Mouse (Mus musculus) lung, adult 2 months (tissue): ENCODE data around the gene Olfr1026. TPM values are rescaled to one million over a fixed set of nuclear protein-coding genes. Genes with fewer than 3 reads are reported as not detected.

ENCODE experiments used
- DNase-seq: peaks from one replicate; pipeline ENCODE4 v3.0.0; 2022
- H3K4me1 ChIP-seq: fragments of 200-500 bp; 2 replicates; pipeline ENCODE4 v1.6.1; 2011; ENCODE audit warnings: low read length; ENCODE audit not compliant: control insufficient read depth, insufficient read depth
- H3K4me3 ChIP-seq: fragments of 200-500 bp; replicated peaks from 2 replicates; pipeline ENCODE3; 2011; ENCODE audit warnings: low read depth, mild to moderate bottlenecking, control low read depth, low read length; ENCODE audit errors: extremely low read depth
- CTCF ChIP-seq: fragments of 200-500 bp; IDR thresholded peaks from 2 replicates; pipeline ENCODE4 v1.5.1; 2011; ENCODE audit warnings: mild to moderate bottlenecking, low read length, control low read depth; ENCODE audit not compliant: insufficient read depth
- POLR2A ChIP-seq: fragments of 200-500 bp; IDR thresholded peaks from 2 replicates; pipeline ENCODE4 v1.6.1; 2011; ENCODE audit warnings: low read depth, mild to moderate bottlenecking, control low read depth, low read length, borderline replicate concordance; ENCODE audit errors: extremely low read depth
- WGBS: fragments of 180-500 bp; shearing (Covaris S2); methylation state at CpG from one replicate; pipeline ENCODE4 v1.1.7; 2018; 5-methylcytosine and 5-hydroxymethylcytosine counted together
- polyA plus RNA-seq: library from polyadenylated mRNA; depleted of rRNA; stranded (reverse); fragments of >200 nt; gene quantifications from 2 replicates; pipeline ENCODE4 v1.2.3, GENCODE M21; 2012; rRNA removed

Olfr1026 gene
- polyA plus RNA-seq: not detected in 2 replicates

DNA sequence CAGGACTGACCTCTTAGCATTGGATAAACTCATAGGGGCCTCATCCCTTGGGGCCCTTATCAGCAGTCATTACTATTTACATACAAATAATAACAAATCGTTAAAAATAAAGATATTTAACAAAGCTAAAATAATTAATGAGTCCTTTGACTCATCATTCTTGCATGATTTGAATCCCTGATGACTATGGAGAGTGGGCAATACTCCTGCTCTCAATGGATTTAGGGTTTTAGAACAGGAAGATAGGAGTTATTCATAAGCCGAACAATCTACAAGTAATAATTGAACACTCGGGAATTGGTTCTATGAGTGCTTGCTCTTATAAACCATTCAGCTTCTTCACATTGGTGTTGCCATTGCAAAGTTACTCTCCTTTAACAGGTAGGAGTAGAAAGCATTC lies at the start of gene Olfr1026:
TSS of gene Olfr1026 (plus strand) at position 301 of the 400 bp plus-strand sequence.
- WGBS: 83% methylated on average over 3 of the region's 3 CpGs
- TF ChIP-seq POLR2A (no peak), CTCF (no peak)
- H3K4me1 ChIP-seq: no peaks in the 10 kb centered on the region
- no peak for DNase-seq
- H3K4me3 ChIP-seq: no peak within 1 kb of the TSS

GRCm38 (mm10) chr2:85885340-85885739 lies 36.0 kb upstream of the Olfr1026 start, which contains the start of gene Olfr1023:
Gene Olfr1023 (plus strand): TSS chr2:85885640.
- H3K4me3 ChIP-seq: no peak within 1 kb of the TSS
- WGBS: 58% methylated on average over 2 of the region's 2 CpGs
- H3K4me1 ChIP-seq: no peaks in the 10 kb centered on the region
- no peak for DNase-seq
- TF ChIP-seq POLR2A: no peak

GRCm38 (mm10) chr2:85904952-85905351 lies 16.4 kb upstream of the Olfr1026 start, which contains the start of gene Olfr1024:
Gene Olfr1024 (minus strand): TSS chr2:85905052.
- Histone ChIP-seq H3K4me3 (no peak within 1 kb of the TSS), H3K4me1 (no peaks in the 10 kb centered on the region)
- TF ChIP-seq POLR2A (no peak), CTCF (no peak)
- no peak for DNase-seq
- 81% methylated on average over 3 of the region's 3 CpGs for WGBS

DNA sequence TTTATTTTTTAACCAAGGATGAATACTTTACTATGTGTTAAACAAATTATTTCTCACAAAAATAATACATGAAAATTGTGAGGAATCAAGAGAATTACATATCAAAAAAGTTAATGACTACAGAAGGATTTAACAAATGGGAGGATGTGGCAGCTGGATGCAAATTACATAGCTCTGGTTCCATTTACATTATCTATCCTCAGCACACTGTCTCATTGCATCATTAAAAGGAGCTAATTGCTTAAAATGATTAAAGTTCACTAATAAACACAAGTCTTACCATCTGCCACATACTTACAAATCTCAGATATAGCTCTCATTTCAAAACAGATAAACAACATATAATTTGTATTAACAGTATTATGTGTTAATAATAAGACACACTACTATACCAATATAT lies 8.2 kb upstream of the Olfr1026 start:
- Histone ChIP-seq H3K4me3 (no peak overlapping the region), H3K4me1 (no peaks in the 10 kb centered on the region)
- DNase-seq: no peak
- TF ChIP-seq POLR2A (no peak), CTCF (no peak)

GRCm38 (mm10) chr2:85914893-85915292 lies 6.5 kb upstream of the Olfr1026 start, which contains the start of gene Olfr1025-ps1:
Gene Olfr1025-ps1 (plus strand): TSS chr2:85915193.
- DNase-seq: no peak
- WGBS: 40% methylated on average over 1 of the region's 1 CpGs
- no peak within 1 kb of the TSS for H3K4me3 ChIP-seq
- H3K4me1 ChIP-seq: no peaks in the 10 kb centered on the region
- TF ChIP-seq POLR2A (no peak), CTCF (no peak)

- Histone ChIP-seq H3K4me3 (no peak within 1 kb of the TSS), H3K4me1 (no peaks in the 10 kb centered on the region)
- TF ChIP-seq POLR2A (no peak), CTCF (no peak)
- DNase-seq: no peak
- WGBS: 62% methylated on average over 1 of the region's 1 CpGs
These were observed 28.8 kb downstream of the Olfr1026 start, which contains the start of gene Olfr1028 for GRCm38 (mm10) chr2:85950137-85950536. Gene Olfr1028 (plus strand): TSS chr2:85950437.

DNA sequence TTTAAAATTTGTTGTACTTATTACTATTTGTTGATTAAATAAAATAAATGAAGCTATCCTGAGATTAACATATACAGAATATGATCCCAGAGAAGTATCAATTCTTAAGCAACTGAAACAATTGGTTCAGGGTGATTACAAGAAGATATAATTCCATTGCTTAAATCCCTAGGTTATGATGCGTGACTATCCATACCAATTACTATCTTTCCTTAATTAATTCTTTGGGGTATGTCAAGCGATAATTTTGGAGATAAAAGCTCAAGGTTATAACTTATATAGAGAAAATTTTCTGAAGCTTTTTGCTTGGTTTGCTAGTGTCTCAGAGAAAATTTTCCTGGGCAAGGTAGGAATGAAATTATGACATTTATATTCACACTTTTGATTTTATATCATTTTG lies 52.2 kb downstream of the Olfr1026 start, which contains the start of gene Olfr1029:
TSS of gene Olfr1029 (plus strand) at position 301 of the 400 bp plus-strand sequence.
- no peak for DNase-seq
- Histone ChIP-seq H3K4me1 (no peaks in the 10 kb centered on the region), H3K4me3 (no peak within 1 kb of the TSS)
- TF ChIP-seq POLR2A: no peak
- TF ChIP-seq CTCF: no peak
- 92% methylated on average over 2 of the region's 2 CpGs for WGBS

Other genes with a start within 250 kb of the Olfr1026 start
- not detected in 2 replicates for gene Olfr1006, start 242.8 kb upstream of the Olfr1026 start, polyA plus RNA-seq
- gene Olfr1008, start 232.1 kb upstream of the Olfr1026 start, polyA plus RNA-seq: not detected in 2 replicates
- gene Olfr1009, start 206.1 kb upstream of the Olfr1026 start, polyA plus RNA-seq: not detected in 2 replicates
- gene Olfr1012, start 158.8 kb upstream of the Olfr1026 start, polyA plus RNA-seq: not detected in 2 replicates
- not detected in 2 replicates for gene Olfr1013, start 154.5 kb upstream of the Olfr1026 start, polyA plus RNA-seq
- not detected in 2 replicates for gene Olfr1014, start 148.8 kb upstream of the Olfr1026 start, polyA plus RNA-seq
- gene Olfr1015, start 139.5 kb upstream of the Olfr1026 start, polyA plus RNA-seq: not detected in 2 replicates
- not detected in 2 replicates for gene Olfr1016, start 119.0 kb upstream of the Olfr1026 start, polyA plus RNA-seq
- not detected in 2 replicates for gene Olfr1018, start 103.1 kb upstream of the Olfr1026 start, polyA plus RNA-seq
- not detected in 2 replicates for gene Olfr1019, start 76.1 kb upstream of the Olfr1026 start, polyA plus RNA-seq
- not detected in 2 replicates for gene Olfr1020, start 74.5 kb upstream of the Olfr1026 start, polyA plus RNA-seq
- gene Olfr1022, start 53.0 kb upstream of the Olfr1026 start, polyA plus RNA-seq: not detected in 2 replicates
- not detected in 2 replicates for gene Olfr1023, start 35.9 kb upstream of the Olfr1026 start, polyA plus RNA-seq
- not detected in 2 replicates for gene Olfr1024, start 16.5 kb upstream of the Olfr1026 start, polyA plus RNA-seq
- not detected in 2 replicates for gene Olfr1025-ps1, start 6.4 kb upstream of the Olfr1026 start, polyA plus RNA-seq
- not detected in 2 replicates for gene Olfr1028, start 28.9 kb downstream of the Olfr1026 start, polyA plus RNA-seq
- not detected in 2 replicates for gene Olfr1029, start 52.3 kb downstream of the Olfr1026 start, polyA plus RNA-seq
- gene Olfr1030, start 57.7 kb downstream of the Olfr1026 start, polyA plus RNA-seq: not detected in 2 replicates
- gene Olfr1031, start 68.7 kb downstream of the Olfr1026 start, polyA plus RNA-seq: not detected in 2 replicates
- gene Olfr1032, start 84.0 kb downstream of the Olfr1026 start, polyA plus RNA-seq: not detected in 2 replicates
- gene Olfr1033, start 99.1 kb downstream of the Olfr1026 start, polyA plus RNA-seq: 0.36 and 0.45 TPM in 2 replicates
- gene Olfr1034, start 124.3 kb downstream of the Olfr1026 start, polyA plus RNA-seq: 0.07 and 0.09 TPM in 2 replicates
- gene Olfr1036, start 152.4 kb downstream of the Olfr1026 start, polyA plus RNA-seq: not detected in 2 replicates
- gene Olfr1037, start 165.8 kb downstream of the Olfr1026 start, polyA plus RNA-seq: not detected in 2 replicates
- gene Olfr1039, start 214.4 kb downstream of the Olfr1026 start, polyA plus RNA-seq: not detected in 2 replicates
- gene Olfr1040, start 225.2 kb downstream of the Olfr1026 start, polyA plus RNA-seq: not detected in 2 replicates
- gene Olfr1042, start 240.3 kb downstream of the Olfr1026 start, polyA plus RNA-seq: not detected in 2 replicates
- gene Olfr1043, start 246.0 kb downstream of the Olfr1026 start, polyA plus RNA-seq: not detected in 2 replicates